Mouse (Mus musculus): ENCODE measurements at regions not wholly inside any gene's neighbourhood (a gene's known extent, or its start where the extent isn't known, plus 50 kb on each side); places are given as distances from the start of the nearest gene placed in this dataset.

- no peaks in the 10 kb centered on the region for H3K36me3 ChIP-seq (ENCODE audit: insufficient read depth, low read length)
- ATAC-seq (ENCODE audit: low FRiP score) (no peak), DNase-seq (ENCODE audit: low spot score) (no peak)
- no peaks in the 10 kb centered on the region for H3K27me3 ChIP-seq (ENCODE audit: insufficient read depth, low read length)
- no peak overlapping the region for H3K4me2 ChIP-seq (ENCODE audit: low read depth, low read length, poor library complexity, severe bottlenecking)
- TF ChIP-seq CTCF (IDR thresholded peaks at IDR 0.05): no peak
- no peak overlapping the region for H3K27ac ChIP-seq (ENCODE audit: low read depth, low read length)
- no peak overlapping the region for H3K9ac ChIP-seq (replicated peaks; ENCODE audit: low read length, poor library complexity, severe bottlenecking)
- H3K4me3 ChIP-seq (ENCODE audit: low read depth, low read length): no peak overlapping the region
- H3K4me1 ChIP-seq (ENCODE audit: insufficient read depth, low read length): no peaks in the 10 kb centered on the region
- 96% methylated on average over 3 of the region's 3 CpGs for WGBS
- H3K9me3 ChIP-seq (ENCODE audit: low read length): no peaks in the 10 kb centered on the region
These were observed 165.3 kb upstream of the Smim15 start for GRCm38 (mm10) chr13:107878980-107879379.

GRCm38 (mm10) chr13:107873244-107873667, 171.0 kb upstream of the Smim15 start:
- H3K4me2 ChIP-seq (ENCODE audit: low read depth, low read length, poor library complexity, severe bottlenecking): no peak overlapping the region
- H3K9me3 ChIP-seq (ENCODE audit: low read length): no peaks in the 10 kb centered on the region
- no peak overlapping the region for H3K4me3 ChIP-seq (ENCODE audit: low read depth, low read length)
- TF ChIP-seq CTCF (IDR thresholded peaks at IDR 0.05): peak; percentile 29; the same call in 1 of the 2 replicates
- no peak overlapping the region for H3K27ac ChIP-seq (ENCODE audit: low read depth, low read length)
- H3K9ac ChIP-seq (replicated peaks; ENCODE audit: low read length, poor library complexity, severe bottlenecking): no peak overlapping the region
- H3K36me3 ChIP-seq (ENCODE audit: insufficient read depth, low read length): no peaks in the 10 kb centered on the region
- ATAC-seq (ENCODE audit: low FRiP score) (no peak), DNase-seq (ENCODE audit: low spot score) (no peak)
- WGBS: 60% methylated on average over 2 of the region's 2 CpGs
- H3K4me1 ChIP-seq (ENCODE audit: insufficient read depth, low read length): no peaks in the 10 kb centered on the region
- no peaks in the 10 kb centered on the region for H3K27me3 ChIP-seq (ENCODE audit: insufficient read depth, low read length)

- TF ChIP-seq CTCF (IDR thresholded peaks at IDR 0.05): no peak
- Histone ChIP-seq H3K4me2 (ENCODE audit: low read depth, low read length, poor library complexity, severe bottlenecking) (no peak overlapping the region), H3K9me3 (ENCODE audit: low read length) (no peaks in the 10 kb centered on the region), H3K27ac (ENCODE audit: low read depth, low read length) (no peak overlapping the region), H3K4me3 (ENCODE audit: low read depth, low read length) (no peak overlapping the region), H3K4me1 (ENCODE audit: insufficient read depth, low read length) (no peaks in the 10 kb centered on the region), H3K9ac (replicated peaks; ENCODE audit: low read length, poor library complexity, severe bottlenecking) (no peak overlapping the region), H3K36me3 (ENCODE audit: insufficient read depth, low read length) (no peaks in the 10 kb centered on the region), H3K27me3 (ENCODE audit: insufficient read depth, low read length) (no peaks in the 10 kb centered on the region)
- 80% methylated on average over 8 of the region's 8 CpGs for WGBS
- DNase-seq (ENCODE audit: low spot score) (no peak), ATAC-seq (ENCODE audit: low FRiP score) (no peak)
These were observed 171.7 kb upstream of the Smim15 start for GRCm38 (mm10) chr13:107872574-107872973.

GRCm38 (mm10) chr13:107872137-107872536, 172.1 kb upstream of the Smim15 start:
- H3K36me3 ChIP-seq (ENCODE audit: insufficient read depth, low read length): no peaks in the 10 kb centered on the region
- no peak overlapping the region for H3K27ac ChIP-seq (ENCODE audit: low read depth, low read length)
- 77% methylated on average over 10 of the region's 10 CpGs for WGBS
- ATAC-seq (ENCODE audit: low FRiP score) (no peak), DNase-seq (ENCODE audit: low spot score) (no peak)
- H3K4me1 ChIP-seq (ENCODE audit: insufficient read depth, low read length): no peaks in the 10 kb centered on the region
- H3K9me3 ChIP-seq (ENCODE audit: low read length): no peaks in the 10 kb centered on the region
- no peak for TF ChIP-seq CTCF (IDR thresholded peaks at IDR 0.05)
- no peak overlapping the region for H3K4me2 ChIP-seq (ENCODE audit: low read depth, low read length, poor library complexity, severe bottlenecking)
- H3K9ac ChIP-seq (replicated peaks; ENCODE audit: low read length, poor library complexity, severe bottlenecking): no peak overlapping the region
- H3K4me3 ChIP-seq (ENCODE audit: low read depth, low read length): no peak overlapping the region
- H3K27me3 ChIP-seq (ENCODE audit: insufficient read depth, low read length): no peaks in the 10 kb centered on the region

GRCm38 (mm10) chr13:107868906-107869305, 175.3 kb upstream of the Smim15 start:
- 78% methylated on average over 7 of the region's 7 CpGs for WGBS
- TF ChIP-seq CTCF (IDR thresholded peaks at IDR 0.05): no peak

GRCm38 (mm10) chr13:107866825-107867224, 177.4 kb upstream of the Smim15 start:
- ATAC-seq (ENCODE audit: low FRiP score) (no peak), DNase-seq (ENCODE audit: low spot score) (no peak)
- no peak for TF ChIP-seq CTCF (IDR thresholded peaks at IDR 0.05)
- Histone ChIP-seq H3K4me1 (ENCODE audit: insufficient read depth, low read length) (no peaks in the 10 kb centered on the region), H3K9me3 (ENCODE audit: low read length) (no peaks in the 10 kb centered on the region), H3K4me2 (ENCODE audit: low read depth, low read length, poor library complexity, severe bottlenecking) (no peak overlapping the region), H3K27me3 (ENCODE audit: insufficient read depth, low read length) (no peaks in the 10 kb centered on the region), H3K9ac (replicated peaks; ENCODE audit: low read length, poor library complexity, severe bottlenecking) (no peak overlapping the region), H3K36me3 (ENCODE audit: insufficient read depth, low read length) (no peaks in the 10 kb centered on the region), H3K27ac (ENCODE audit: low read depth, low read length) (no peak overlapping the region), H3K4me3 (ENCODE audit: low read depth, low read length) (no peak overlapping the region)
- 87% methylated on average over 4 of the region's 4 CpGs for WGBS

More at GRCm38 (mm10) chr13:107868906-107869305, 175.3 kb upstream of the Smim15 start:
- H3K4me3 ChIP-seq (ENCODE audit: low read depth, low read length): no peak overlapping the region
- no peaks in the 10 kb centered on the region for H3K9me3 ChIP-seq (ENCODE audit: low read length)
- no peaks in the 10 kb centered on the region for H3K27me3 ChIP-seq (ENCODE audit: insufficient read depth, low read length)
- H3K9ac ChIP-seq (replicated peaks; ENCODE audit: low read length, poor library complexity, severe bottlenecking): no peak overlapping the region
- ATAC-seq (ENCODE audit: low FRiP score) (no peak), DNase-seq (ENCODE audit: low spot score) (no peak)
- H3K27ac ChIP-seq (ENCODE audit: low read depth, low read length): no peak overlapping the region
- no peak overlapping the region for H3K4me2 ChIP-seq (ENCODE audit: low read depth, low read length, poor library complexity, severe bottlenecking)
- H3K4me1 ChIP-seq (ENCODE audit: insufficient read depth, low read length): no peaks in the 10 kb centered on the region
- H3K36me3 ChIP-seq (ENCODE audit: insufficient read depth, low read length): no peaks in the 10 kb centered on the region

Measured in midbrain, postnatal 0 days (tissue).